Mouse (Mus musculus): ENCODE results near the gene Psmd4.
"Not testable (repeated sequence)": the region's sequence is repeated elsewhere in the genome, so short reads cannot be mapped to it uniquely, and the experiment has no call there.

The Psmd4 gene

GRCm38 (mm10) chr3:95024551-95024950, 17.9 kb downstream of the Psmd4 start:
- no peak for DNase-seq (ENCODE audit: low spot score)

GRCm38 (mm10) chr3:95020956-95021355, 21.5 kb downstream of the Psmd4 start:
- DNase-seq (ENCODE audit: low spot score) = not testable (repeated sequence)

- DNase-seq (ENCODE audit: low spot score) = no peak
These were observed 23.7 kb downstream of the Psmd4 start for GRCm38 (mm10) chr3:95018741-95019140.

GRCm38 (mm10) chr3:95016532-95017056, 25.8 kb downstream of the Psmd4 start:
- DNase-seq (ENCODE audit: low spot score) = no peak

GRCm38 (mm10) chr3:95015891-95016531, 26.4 kb downstream of the Psmd4 start:
- peak; percentile 91 for DNase-seq (ENCODE audit: low spot score)

GRCm38 (mm10) chr3:95015337-95015872, 27.0 kb downstream of the Psmd4 start, which contains the start of gene Zfp687:
TSS of gene Zfp687 (minus strand) at chr3:95015448.
- peak; percentile 100 for DNase-seq (ENCODE audit: low spot score)

- DNase-seq (ENCODE audit: low spot score) = peak; percentile 51
These were observed 27.8 kb downstream of the Psmd4 start for GRCm38 (mm10) chr3:95014428-95015151.

GRCm38 (mm10) chr3:95013699-95014427, 28.6 kb downstream of the Psmd4 start:
- DNase-seq (ENCODE audit: low spot score) = peak; percentile 32

GRCm38 (mm10) chr3:95012982-95013381, 29.4 kb downstream of the Psmd4 start:
- no peak for DNase-seq (ENCODE audit: low spot score)

GRCm38 (mm10) chr3:95010396-95010795, 32.0 kb downstream of the Psmd4 start:
- DNase-seq (ENCODE audit: low spot score) = no peak

- no peak for DNase-seq (ENCODE audit: low spot score)
These were observed 34.7 kb downstream of the Psmd4 start for GRCm38 (mm10) chr3:95007706-95008105.

GRCm38 (mm10) chr3:95005651-95006050, 36.8 kb downstream of the Psmd4 start:
- DNase-seq (ENCODE audit: low spot score) = no peak

- DNase-seq (ENCODE audit: low spot score) = no peak
These were observed 39.1 kb downstream of the Psmd4 start for GRCm38 (mm10) chr3:95003273-95003672.

GRCm38 (mm10) chr3:95002569-95002968, 39.8 kb downstream of the Psmd4 start:
- no peak for DNase-seq (ENCODE audit: low spot score)

- peak; percentile 87 for DNase-seq (ENCODE audit: low spot score)
These were observed 45.5 kb downstream of the Psmd4 start for GRCm38 (mm10) chr3:94996946-94997345.

GRCm38 (mm10) chr3:94989159-94989761, 53.2 kb downstream of the Psmd4 start:
- no peak for DNase-seq (ENCODE audit: low spot score)

- DNase-seq (ENCODE audit: low spot score) = no peak
These were observed 54.8 kb downstream of the Psmd4 start for GRCm38 (mm10) chr3:94987578-94987977.

GRCm38 (mm10) chr3:94985513-94985912, 56.9 kb downstream of the Psmd4 start:
- no peak for DNase-seq (ENCODE audit: low spot score)

GRCm38 (mm10) chr3:94984312-94984711, 58.1 kb downstream of the Psmd4 start:
- no peak for DNase-seq (ENCODE audit: low spot score)

Data from embryo, embryonic 10.5 days (tissue).